Mouse (Mus musculus) liver, embryonic 14.5 days (tissue): ENCODE measurements around the gene Emx1. TPM values are rescaled to one million over a fixed set of nuclear protein-coding genes. Genes with fewer than 3 reads are reported as not detected.

Experiments used
- ATAC-seq: fragments of 200-750 bp; cut with Nextera tagmentation; 2 replicates; pipeline ENCODE4 v1.8.0; 2017; ENCODE audit warnings: moderate number of reproducible peaks, mild to moderate bottlenecking, moderate library complexity; ENCODE audit not compliant: insufficient read depth
- DNase-seq, 3 experiments: peaks; one replicate each; pipeline ENCODE4 v3.0.0-alpha.2; 2012 to 2013; ENCODE audit warnings: low read depth in 3 of 3, low spot score in 3 of 3
- H3K27ac ChIP-seq: fragments of 300-500 bp; sonication (generic); 2 replicates; pipeline ENCODE4 v1.5.1; 2014; ENCODE audit warnings: moderate library complexity, mild to moderate bottlenecking, control low read depth, inconsistent platforms
- H3K27me3 ChIP-seq: fragments of 300-500 bp; sonication (generic); 2 replicates; pipeline ENCODE4 v1.6.1; 2014; ENCODE audit warnings: mild to moderate bottlenecking, low read length, moderate library complexity; ENCODE audit not compliant: control insufficient read depth, insufficient read depth
- H3K36me3 ChIP-seq: fragments of 300-500 bp; sonication (generic); replicated peaks from 2 replicates; pipeline ENCODE4 v1.6.1; 2014; ENCODE audit warnings: low read depth; ENCODE audit not compliant: control insufficient read depth, insufficient read depth
- H3K4me1 ChIP-seq, 2 experiments: fragments of 200-500 bp in 1 of 2; fragments of 300-500 bp in 1 of 2; sonication (generic) in 1 of 2; replicated peaks; 2 replicates each; pipeline ENCODE4 v1.6.1; 2012 to 2014; ENCODE audit warnings: antibody characterized with exemption in 1 of 2, inconsistent platforms in 1 of 2, low read length in 1 of 2; ENCODE audit not compliant: control insufficient read depth in 2 of 2, insufficient read depth in 2 of 2
- H3K4me2 ChIP-seq: fragments of 300-500 bp; sonication (generic); 2 replicates; pipeline ENCODE4 v1.6.1; 2014; ENCODE audit warnings: low read depth, mild to moderate bottlenecking, control low read depth, moderate library complexity
- H3K4me3 ChIP-seq, 2 experiments: fragments of 200-500 bp in 1 of 2; fragments of 300-500 bp in 1 of 2; sonication (generic) in 1 of 2; 2 replicates each; pipeline ENCODE4 v1.5.1; 2012 to 2014; ENCODE audit warnings: low read depth in 2 of 2, low read length in 2 of 2, mild to moderate bottlenecking in 2 of 2, control low read depth in 1 of 2, inconsistent platforms in 1 of 2, moderate library complexity in 1 of 2; ENCODE audit not compliant: insufficient read depth in 1 of 2
- H3K9ac ChIP-seq: fragments of 300-500 bp; sonication (generic); replicated peaks from 2 replicates; pipeline ENCODE4 v1.6.1; 2014; ENCODE audit warnings: mild to moderate bottlenecking, control low read depth, moderate library complexity
- H3K9me3 ChIP-seq: fragments of 300-500 bp; sonication (generic); 2 replicates; pipeline ENCODE4 v1.6.1; 2016; ENCODE audit warnings: low read length, mixed read lengths; ENCODE audit not compliant: control insufficient read depth
- CTCF ChIP-seq: IDR thresholded peaks from 2 replicates; pipeline ENCODE4 v1.5.1; 2016; ENCODE audit warnings: antibody characterized with exemption, low read depth, control low read depth
- EP300 ChIP-seq: IDR thresholded peaks from 2 replicates; pipeline ENCODE4 v1.6.1; 2016; ENCODE audit warnings: antibody characterized with exemption, low read depth
- WGBS: fragments of 180-500 bp; shearing (Covaris S2); extraction: QIAGEN DNeasy Blood & Tissue Kit; methylation state at CpG from one replicate; pipeline ENCODE4 v1.1.7; 2014; ENCODE audit not compliant: insufficient replicate concordance; 5-methylcytosine and 5-hydroxymethylcytosine counted together
- polyA plus RNA-seq, 2 experiments: library from polyadenylated mRNA; depleted of rRNA in 1 of 2; stranded (reverse) in 1 of 2; unstranded in 1 of 2; fragments of >200 nt; fragmentation: Nextera tagmentation in 1 of 2; extraction: Ambion mirVana in 1 of 2; gene quantifications; 2 replicates each; pipeline versions ENCODE4 v1.2.1 to v1.2.3; 2012 to 2014

Emx1 gene
- polyA plus RNA-seq, 2 experiments, result 0.03 TPM; not detected in 1

- ATAC-seq (no peak), DNase-seq (no peak)
- Histone ChIP-seq H3K27me3 (no peaks in the 10 kb centered on the region), H3K4me2 (no peak overlapping the region), H3K4me1 (no peaks in the 10 kb centered on the region), H3K9me3 (no peaks in the 10 kb centered on the region), H3K27ac (no peak overlapping the region), H3K36me3 (no peaks in the 10 kb centered on the region), H3K4me3 (no peak overlapping the region), H3K9ac (no peak overlapping the region)
- WGBS, result 81% methylated on average over 17 of the region's 17 CpGs
- no peak for TF ChIP-seq CTCF
- TF ChIP-seq EP300, result no peak
These were observed 65.2 kb downstream of the Emx1 start for GRCm38 (mm10) chr6:85252251-85253058.

GRCm38 (mm10) chr6:85253275-85253674 is 66.0 kb downstream of the Emx1 start:
- Histone ChIP-seq H3K4me2 (no peak overlapping the region), H3K9me3 (no peaks in the 10 kb centered on the region), H3K4me1 (no peaks in the 10 kb centered on the region), H3K27me3 (no peaks in the 10 kb centered on the region), H3K9ac (no peak overlapping the region), H3K27ac (no peak overlapping the region), H3K36me3 (no peaks in the 10 kb centered on the region), H3K4me3 (no peak overlapping the region)
- ATAC-seq (no peak), DNase-seq (no peak)
- 37% methylated on average over 3 of the region's 3 CpGs for WGBS
- TF ChIP-seq EP300 (no peak), CTCF (peak; percentile 16; the same call in 1 of the 2 replicates)

Other genes with a start within 250 kb of the Emx1 start
- gene Exoc6b, start 117.9 kb upstream of the Emx1 start, polyA plus RNA-seq (2012; rRNA removed), result 0.73 and 1.0 TPM in 2 replicates
- gene Exoc6b, start 117.9 kb upstream of the Emx1 start, polyA plus RNA-seq (2014; fragmentation: Nextera tagmentation; extraction: Ambion mirVana), result 2.9 and 3.1 TPM in 2 replicates
- gene Spr, start 49.7 kb upstream of the Emx1 start, polyA plus RNA-seq (2012; rRNA removed), result 7.6 and 7.9 TPM in 2 replicates
- gene Spr, start 49.7 kb upstream of the Emx1 start, polyA plus RNA-seq (2014; fragmentation: Nextera tagmentation; extraction: Ambion mirVana), result 32.9 and 35.6 TPM in 2 replicates
- 0.69 and 0.77 TPM in 2 replicates for gene Sfxn5, start 146.0 kb downstream of the Emx1 start, polyA plus RNA-seq (2012; rRNA removed)
- gene Sfxn5, start 146.0 kb downstream of the Emx1 start, polyA plus RNA-seq (2014; fragmentation: Nextera tagmentation; extraction: Ambion mirVana), result 0.49 and 1.2 TPM in 2 replicates
- gene Rab11fip5, start 187.2 kb downstream of the Emx1 start, polyA plus RNA-seq (2012; rRNA removed), result 0.29 and 0.40 TPM in 2 replicates
- gene Rab11fip5, start 187.2 kb downstream of the Emx1 start, polyA plus RNA-seq (2014; fragmentation: Nextera tagmentation; extraction: Ambion mirVana), result 0.33 and 0.61 TPM in 2 replicates
- not detected in 2 replicates for gene Noto, start 236.4 kb downstream of the Emx1 start, polyA plus RNA-seq (2012; rRNA removed)
- not detected in 2 replicates for gene Noto, start 236.4 kb downstream of the Emx1 start, polyA plus RNA-seq (2014; fragmentation: Nextera tagmentation; extraction: Ambion mirVana)
- gene Smyd5, start 244.6 kb downstream of the Emx1 start, polyA plus RNA-seq (2012; rRNA removed), result 14.8 and 16.9 TPM in 2 replicates
- gene Smyd5, start 244.6 kb downstream of the Emx1 start, polyA plus RNA-seq (2014; fragmentation: Nextera tagmentation; extraction: Ambion mirVana), result 16.9 and 17.7 TPM in 2 replicates